Mouse (Mus musculus): Measurements from ENCODE around the gene Magea10. TPM values are rescaled to one million over a fixed set of nuclear protein-coding genes. Genes with fewer than 3 reads are reported as not detected.

The Magea10 gene
- total RNA-seq (2021) = not detected
- long read RNA-seq, experiment 1 = 0 reads
- long read RNA-seq, experiment 2 = 0 reads

- no peak for DNase-seq (ENCODE audit: low spot score in 2 of 2)
Measured at GRCm38 (mm10) chrX:72386758-72387157, at the start of gene Magea10. Magea10 (minus strand) TSS chrX:72386858.

GRCm38 (mm10) chrX:72381972-72382371, 4.7 kb downstream of the Magea10 start:
- no peak for DNase-seq (ENCODE audit: low spot score in 2 of 2)

Other genes starting within 250 kb of the Magea10 start
- not detected for gene Magea4, start 164.8 kb downstream of the Magea10 start, total RNA-seq (2021)
- under 1 TPM; 0.19 to 0.23 TPM for gene Gabre, start 112.1 kb downstream of the Magea10 start, total RNA-seq (2021)